Mouse (Mus musculus): ENCODE data around the gene Arhgef18. TPM values are rescaled to one million over a fixed set of nuclear protein-coding genes. Genes with fewer than 3 reads are reported as not detected.
A peak's percentile ranks its signal among the peaks of the same experiment; 100 is the strongest.

The Arhgef18 gene
- polyA plus RNA-seq, 1 experiment from 2014 or later = 11.7 TPM

- Histone ChIP-seq H3K4me2 (replicated peaks; ENCODE audit: low read depth, low read length) (no peak overlapping the region), H3K9me3 (ENCODE audit: control insufficient read depth, low read length) (no peaks in the 10 kb centered on the region), H3K27ac (ENCODE audit: low read depth, low read length) (no peak overlapping the region), H3K4me1 (ENCODE audit: control insufficient read depth, insufficient read depth, low read length) (peaks cover 18% of the 10 kb centered on the region), H3K9ac (ENCODE audit: low read depth, low read length) (no peak overlapping the region), H3K36me3 (ENCODE audit: control insufficient read depth, insufficient read depth, low read length) (no peaks in the 10 kb centered on the region), H3K4me3 (ENCODE audit: low read length) (no peak overlapping the region), H3K27me3 (ENCODE audit: control insufficient read depth, insufficient read depth, low read length) (no peaks in the 10 kb centered on the region)
- ATAC-seq (ENCODE audit: low FRiP score, low TSS enrichment) = no peak
- 97% methylated on average over 1 of the region's 1 CpGs for WGBS
Observed at GRCm38 (mm10) chr8:3412816-3413215, 20.0 kb downstream of the Arhgef18 start.

- ATAC-seq (ENCODE audit: low FRiP score, low TSS enrichment) = no peak
- Histone ChIP-seq H3K9me3 (ENCODE audit: control insufficient read depth, low read length) (no peaks in the 10 kb centered on the region), H3K4me1 (ENCODE audit: control insufficient read depth, insufficient read depth, low read length) (peaks cover 24% of the 10 kb centered on the region), H3K9ac (ENCODE audit: low read depth, low read length) (no peak overlapping the region), H3K27ac (ENCODE audit: low read depth, low read length) (no peak overlapping the region), H3K4me2 (replicated peaks; ENCODE audit: low read depth, low read length) (no peak overlapping the region), H3K27me3 (ENCODE audit: control insufficient read depth, insufficient read depth, low read length) (no peaks in the 10 kb centered on the region), H3K36me3 (ENCODE audit: control insufficient read depth, insufficient read depth, low read length) (no peaks in the 10 kb centered on the region), H3K4me3 (ENCODE audit: low read length) (no peak overlapping the region)
- 76% methylated on average over 6 of the region's 6 CpGs for WGBS
Observed at GRCm38 (mm10) chr8:3414639-3415190, 21.9 kb downstream of the Arhgef18 start.

GRCm38 (mm10) chr8:3415259-3415658 is 22.5 kb downstream of the Arhgef18 start:
- H3K4me3 ChIP-seq (ENCODE audit: low read length) = no peak overlapping the region
- H3K27me3 ChIP-seq (ENCODE audit: control insufficient read depth, insufficient read depth, low read length) = no peaks in the 10 kb centered on the region
- no peak overlapping the region for H3K27ac ChIP-seq (ENCODE audit: low read depth, low read length)
- H3K4me2 ChIP-seq (replicated peaks; ENCODE audit: low read depth, low read length) = no peak overlapping the region
- H3K9ac ChIP-seq (ENCODE audit: low read depth, low read length) = no peak overlapping the region
- ATAC-seq (ENCODE audit: low FRiP score, low TSS enrichment) = no peak
- peaks cover 26% of the 10 kb centered on the region for H3K4me1 ChIP-seq (ENCODE audit: control insufficient read depth, insufficient read depth, low read length)
- H3K9me3 ChIP-seq (ENCODE audit: control insufficient read depth, low read length) = no peaks in the 10 kb centered on the region
- H3K36me3 ChIP-seq (ENCODE audit: control insufficient read depth, insufficient read depth, low read length) = no peaks in the 10 kb centered on the region
- 50% methylated on average over 4 of the region's 4 CpGs for WGBS

- Histone ChIP-seq H3K27ac (ENCODE audit: low read depth, low read length) (no peak overlapping the region), H3K9me3 (ENCODE audit: control insufficient read depth, low read length) (no peaks in the 10 kb centered on the region), H3K4me3 (ENCODE audit: low read length) (no peak overlapping the region), H3K4me2 (replicated peaks; ENCODE audit: low read depth, low read length) (no peak overlapping the region), H3K36me3 (ENCODE audit: control insufficient read depth, insufficient read depth, low read length) (no peaks in the 10 kb centered on the region), H3K4me1 (ENCODE audit: control insufficient read depth, insufficient read depth, low read length) (peaks cover 29% of the 10 kb centered on the region), H3K27me3 (ENCODE audit: control insufficient read depth, insufficient read depth, low read length) (no peaks in the 10 kb centered on the region), H3K9ac (ENCODE audit: low read depth, low read length) (no peak overlapping the region)
- ATAC-seq (ENCODE audit: low FRiP score, low TSS enrichment) = no peak
- 90% methylated on average over 6 of the region's 6 CpGs for WGBS
Observed at GRCm38 (mm10) chr8:3415661-3416060, 22.9 kb downstream of the Arhgef18 start.

- no peaks in the 10 kb centered on the region for H3K9me3 ChIP-seq (ENCODE audit: control insufficient read depth, low read length)
- 24% methylated on average over 4 of the region's 4 CpGs for WGBS
- H3K9ac ChIP-seq (ENCODE audit: low read depth, low read length) = no peak overlapping the region
- H3K27me3 ChIP-seq (ENCODE audit: control insufficient read depth, insufficient read depth, low read length) = no peaks in the 10 kb centered on the region
- H3K4me2 ChIP-seq (replicated peaks; ENCODE audit: low read depth, low read length) = no peak overlapping the region
- H3K36me3 ChIP-seq (ENCODE audit: control insufficient read depth, insufficient read depth, low read length) = no peaks in the 10 kb centered on the region
- H3K4me3 ChIP-seq (ENCODE audit: low read length) = no peak overlapping the region
- H3K4me1 ChIP-seq (ENCODE audit: control insufficient read depth, insufficient read depth, low read length) = peaks cover 29% of the 10 kb centered on the region
- peak; percentile 7; the same call in 1 of the 2 replicates for ATAC-seq (ENCODE audit: low FRiP score, low TSS enrichment)
- peak overlapping the region; percentile 43 for H3K27ac ChIP-seq (ENCODE audit: low read depth, low read length)
Observed at GRCm38 (mm10) chr8:3416846-3417245, 24.0 kb downstream of the Arhgef18 start.

- no peak overlapping the region for H3K4me2 ChIP-seq (replicated peaks; ENCODE audit: low read depth, low read length)
- WGBS = 6% methylated on average over 8 of the region's 8 CpGs
Observed at GRCm38 (mm10) chr8:3417455-3417854, 24.6 kb downstream of the Arhgef18 start.

GRCm38 (mm10) chr8:3418101-3418500 is 25.3 kb downstream of the Arhgef18 start:
- no peak for ATAC-seq (ENCODE audit: low FRiP score, low TSS enrichment)

More at GRCm38 (mm10) chr8:3417455-3417854, 24.6 kb downstream of the Arhgef18 start:
- peak; percentile 45 for ATAC-seq (ENCODE audit: low FRiP score, low TSS enrichment)
- Histone ChIP-seq H3K4me3 (ENCODE audit: low read length) (no peak overlapping the region), H3K9me3 (ENCODE audit: control insufficient read depth, low read length) (no peaks in the 10 kb centered on the region), H3K9ac (ENCODE audit: low read depth, low read length) (no peak overlapping the region), H3K27ac (ENCODE audit: low read depth, low read length) (peak overlapping the region; percentile 33; the same call in 1 of the 2 replicates), H3K36me3 (ENCODE audit: control insufficient read depth, insufficient read depth, low read length) (no peaks in the 10 kb centered on the region), H3K4me1 (ENCODE audit: control insufficient read depth, insufficient read depth, low read length) (peaks cover 29% of the 10 kb centered on the region), H3K27me3 (ENCODE audit: control insufficient read depth, insufficient read depth, low read length) (no peaks in the 10 kb centered on the region)

GRCm38 (mm10) chr8:3420105-3420706 is 27.4 kb downstream of the Arhgef18 start:
- H3K9ac ChIP-seq (ENCODE audit: low read depth, low read length) = no peak overlapping the region
- H3K4me2 ChIP-seq (replicated peaks; ENCODE audit: low read depth, low read length) = no peak overlapping the region
- no peaks in the 10 kb centered on the region for H3K36me3 ChIP-seq (ENCODE audit: control insufficient read depth, insufficient read depth, low read length)
- H3K9me3 ChIP-seq (ENCODE audit: control insufficient read depth, low read length) = no peaks in the 10 kb centered on the region
- H3K4me1 ChIP-seq (ENCODE audit: control insufficient read depth, insufficient read depth, low read length) = peaks cover 26% of the 10 kb centered on the region
- WGBS = 40% methylated on average over 10 of the region's 10 CpGs
- no peak overlapping the region for H3K27ac ChIP-seq (ENCODE audit: low read depth, low read length)
- H3K4me3 ChIP-seq (ENCODE audit: low read length) = no peak overlapping the region
- no peaks in the 10 kb centered on the region for H3K27me3 ChIP-seq (ENCODE audit: control insufficient read depth, insufficient read depth, low read length)
- no peak for ATAC-seq (ENCODE audit: low FRiP score, low TSS enrichment)

More at GRCm38 (mm10) chr8:3418101-3418500, 25.3 kb downstream of the Arhgef18 start:
- H3K9ac ChIP-seq (ENCODE audit: low read depth, low read length) = no peak overlapping the region
- no peak overlapping the region for H3K4me2 ChIP-seq (replicated peaks; ENCODE audit: low read depth, low read length)
- WGBS = 78% methylated on average over 1 of the region's 1 CpGs
- no peaks in the 10 kb centered on the region for H3K36me3 ChIP-seq (ENCODE audit: control insufficient read depth, insufficient read depth, low read length)
- H3K9me3 ChIP-seq (ENCODE audit: control insufficient read depth, low read length) = no peaks in the 10 kb centered on the region
- no peak overlapping the region for H3K4me3 ChIP-seq (ENCODE audit: low read length)
- no peaks in the 10 kb centered on the region for H3K27me3 ChIP-seq (ENCODE audit: control insufficient read depth, insufficient read depth, low read length)
- peaks cover 29% of the 10 kb centered on the region for H3K4me1 ChIP-seq (ENCODE audit: control insufficient read depth, insufficient read depth, low read length)
- peak overlapping the region; percentile 33; the same call in 1 of the 2 replicates for H3K27ac ChIP-seq (ENCODE audit: low read depth, low read length)

- no peak overlapping the region for H3K27ac ChIP-seq (ENCODE audit: low read depth, low read length)
- H3K27me3 ChIP-seq (ENCODE audit: control insufficient read depth, insufficient read depth, low read length) = no peaks in the 10 kb centered on the region
- no peak overlapping the region for H3K4me3 ChIP-seq (ENCODE audit: low read length)
- H3K4me2 ChIP-seq (replicated peaks; ENCODE audit: low read depth, low read length) = no peak overlapping the region
- no peak for ATAC-seq (ENCODE audit: low FRiP score, low TSS enrichment)
- peaks cover 24% of the 10 kb centered on the region for H3K4me1 ChIP-seq (ENCODE audit: control insufficient read depth, insufficient read depth, low read length)
- H3K36me3 ChIP-seq (ENCODE audit: control insufficient read depth, insufficient read depth, low read length) = no peaks in the 10 kb centered on the region
- no peak overlapping the region for H3K9ac ChIP-seq (ENCODE audit: low read depth, low read length)
- H3K9me3 ChIP-seq (ENCODE audit: control insufficient read depth, low read length) = no peaks in the 10 kb centered on the region
- 73% methylated on average over 5 of the region's 5 CpGs for WGBS
Observed at GRCm38 (mm10) chr8:3421507-3421906, 28.7 kb downstream of the Arhgef18 start.

Data from kidney, embryonic 14.5 days (tissue).